Mouse (Mus musculus) E14TG2a.4 (cell line): ENCODE measurements around the gene Syne1.

Source experiments
- H3K27me3 ChIP-seq: 2 replicates; pipeline ENCODE4 v1.6.1; 2014; ENCODE audit warnings: low read length, control low read depth; ENCODE audit not compliant: insufficient read depth
- H3K36me3 ChIP-seq: 2 replicates; pipeline ENCODE4 v1.6.1; 2014; ENCODE audit warnings: low read length, control low read depth; ENCODE audit not compliant: insufficient read depth
- H3K4me1 ChIP-seq: replicated peaks from 2 replicates; pipeline ENCODE4 v1.6.1; 2014; ENCODE audit warnings: low read depth, low read length, control low read depth
- H3K4me3 ChIP-seq: replicated peaks from 2 replicates; pipeline ENCODE4 v1.5.1; 2014; ENCODE audit warnings: mild to moderate bottlenecking, low read length
- H3K9me3 ChIP-seq: 2 replicates; pipeline ENCODE4 v1.6.1; 2014; ENCODE audit warnings: low read length, control low read depth
- CTCF ChIP-seq: conservative IDR thresholded peaks from 2 replicates; pipeline ENCODE4 v1.5.1; 2014; ENCODE audit warnings: low read length
- NANOG ChIP-seq: IDR thresholded peaks from 2 replicates; pipeline ENCODE4 v1.6.1; 2014; ENCODE audit warnings: borderline replicate concordance, low read length, mixed read lengths
- POU5F1 ChIP-seq: IDR thresholded peaks from 2 replicates; pipeline ENCODE4 v1.6.1; 2014; ENCODE audit warnings: low read length, borderline replicate concordance

The Syne1 gene

DNA sequence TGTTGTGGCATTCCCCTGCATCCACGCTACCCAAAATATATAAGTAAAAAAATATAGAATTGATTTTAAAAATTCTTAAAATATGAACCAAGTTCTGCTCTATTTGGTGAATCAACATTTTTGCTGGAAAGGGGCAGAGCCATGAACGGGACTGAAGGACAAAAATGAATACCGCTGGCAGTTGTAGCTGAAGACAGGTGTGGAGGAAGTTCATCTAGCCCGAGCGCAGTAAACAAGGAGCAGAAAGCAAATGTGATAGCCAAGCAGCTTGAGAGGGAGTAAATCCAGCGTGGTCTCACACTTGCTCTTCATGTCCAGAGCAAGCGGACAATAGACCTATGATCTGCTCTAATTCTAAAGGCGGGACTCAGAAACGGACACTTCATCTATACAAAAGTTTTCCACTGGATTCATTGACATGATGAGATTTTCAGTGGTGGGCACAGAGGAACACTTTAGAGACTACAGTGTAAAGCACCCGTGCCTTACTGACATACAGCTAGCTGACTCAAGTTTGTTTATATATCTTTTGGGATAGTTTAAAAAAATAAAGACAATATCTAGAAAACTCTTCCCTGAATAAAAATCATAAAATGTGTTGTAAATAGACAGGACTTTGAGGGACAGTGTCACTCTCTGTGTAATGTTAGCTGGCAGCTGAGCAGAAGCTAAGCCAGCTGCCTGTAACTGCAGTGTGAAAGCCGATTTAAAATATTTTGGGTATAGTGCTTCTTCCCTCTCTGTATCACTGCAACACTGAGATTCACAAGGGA lies 480.9 kb downstream of the Syne1 start:
- no peaks in the 10 kb centered on the region for H3K27me3 ChIP-seq
- H3K4me1 ChIP-seq = no peaks in the 10 kb centered on the region
- TF ChIP-seq CTCF = no peak
- no peak for TF ChIP-seq POU5F1
- no peak for TF ChIP-seq NANOG
- H3K36me3 ChIP-seq = no peaks in the 10 kb centered on the region
- H3K9me3 ChIP-seq = no peaks in the 10 kb centered on the region
- H3K4me3 ChIP-seq = no peak overlapping the region

GRCm38 (mm10) chr10:5068676-5069265 lies 482.5 kb downstream of the Syne1 start, which contains the start of gene Gm10097:
Gm10097 (plus strand) TSS chr10:5069192.
- Histone ChIP-seq H3K9me3 (no peaks in the 10 kb centered on the region), H3K36me3 (no peaks in the 10 kb centered on the region), H3K27me3 (no peaks in the 10 kb centered on the region), H3K4me1 (no peaks in the 10 kb centered on the region), H3K4me3 (no peak within 1 kb of the TSS)
- TF ChIP-seq POU5F1 = no peak
- TF ChIP-seq NANOG = no peak
- TF ChIP-seq CTCF = no peak

DNA sequence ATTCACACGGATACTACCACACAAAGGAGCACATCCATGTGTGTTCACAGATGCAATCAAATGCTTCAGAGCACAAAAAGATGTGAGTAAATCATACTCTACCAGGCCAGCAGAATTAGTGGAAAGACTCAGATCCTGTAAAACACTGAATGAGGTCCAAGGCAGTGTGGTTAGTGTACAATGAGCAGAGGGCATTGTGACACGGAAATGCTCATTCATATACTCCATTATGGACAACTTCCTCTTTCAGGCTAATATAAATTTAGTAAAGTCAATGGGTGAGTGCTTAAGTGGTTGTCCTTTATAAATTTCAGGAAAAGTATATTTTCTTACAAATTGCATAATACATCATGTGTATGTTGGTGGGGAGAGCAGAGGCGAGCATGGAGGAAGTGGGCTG lies 484.2 kb downstream of the Syne1 start:
- Histone ChIP-seq H3K36me3 (no peaks in the 10 kb centered on the region), H3K9me3 (no peaks in the 10 kb centered on the region), H3K4me3 (no peak overlapping the region), H3K4me1 (no peaks in the 10 kb centered on the region), H3K27me3 (no peaks in the 10 kb centered on the region)
- TF ChIP-seq NANOG = no peak

DNA sequence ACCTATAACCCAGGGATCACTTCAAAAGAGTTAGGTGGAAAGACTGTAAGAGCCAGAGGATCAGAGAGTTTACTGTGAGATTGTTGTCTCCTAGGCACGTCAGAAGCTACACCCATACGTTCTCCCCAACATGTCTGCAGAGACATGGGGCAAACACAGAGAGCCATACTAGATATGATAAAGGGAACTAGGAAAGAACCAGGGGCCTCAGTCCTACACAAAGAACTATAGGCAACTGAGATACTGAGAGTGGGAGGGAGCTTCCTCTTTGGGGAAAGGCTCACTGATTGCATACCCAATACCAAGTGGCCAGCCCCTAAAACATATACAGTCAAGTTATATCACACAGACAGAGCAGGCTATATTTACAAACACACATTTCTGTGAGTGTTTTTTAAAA lies 491.3 kb downstream of the Syne1 start:
- no peak overlapping the region for H3K4me3 ChIP-seq
- TF ChIP-seq CTCF = no peak
- TF ChIP-seq NANOG = no peak
- no peak for TF ChIP-seq POU5F1
- no peaks in the 10 kb centered on the region for H3K9me3 ChIP-seq
- H3K27me3 ChIP-seq = no peaks in the 10 kb centered on the region
- H3K4me1 ChIP-seq = no peaks in the 10 kb centered on the region
- H3K36me3 ChIP-seq = no peaks in the 10 kb centered on the region

DNA sequence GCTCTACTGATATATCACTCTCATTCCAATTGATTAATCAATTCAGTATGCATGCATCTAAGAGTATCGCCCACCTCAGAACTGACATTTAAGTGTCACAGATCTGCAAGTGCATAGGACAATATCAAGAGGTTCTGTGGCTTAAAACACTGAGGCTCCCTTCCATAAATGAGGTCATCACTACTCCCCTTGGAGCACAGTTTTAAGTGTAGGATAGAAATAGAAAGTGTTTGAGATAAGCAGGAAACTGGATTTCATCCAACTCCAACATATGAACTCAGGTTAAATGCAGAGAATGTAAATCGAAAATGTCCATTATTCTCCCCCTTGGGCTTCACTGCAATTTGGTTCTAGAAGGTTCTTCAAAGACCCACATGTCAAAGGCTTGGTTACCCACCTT lies 492.4 kb downstream of the Syne1 start:
- Histone ChIP-seq H3K4me1 (no peaks in the 10 kb centered on the region), H3K27me3 (no peaks in the 10 kb centered on the region), H3K9me3 (no peaks in the 10 kb centered on the region), H3K4me3 (no peak overlapping the region), H3K36me3 (no peaks in the 10 kb centered on the region)
- TF ChIP-seq POU5F1 (no peak), NANOG (no peak), CTCF (no peak)

- no peak overlapping the region for H3K4me3 ChIP-seq
- H3K27me3 ChIP-seq = no peaks in the 10 kb centered on the region
- TF ChIP-seq NANOG (no peak), POU5F1 (no peak), CTCF (no peak)
- H3K9me3 ChIP-seq = no peaks in the 10 kb centered on the region
- H3K36me3 ChIP-seq = no peaks in the 10 kb centered on the region
- 0 out of 2 replicates have a peak, but pooled peaks cover 6% of the 10 kb centered on the region for H3K4me1 ChIP-seq
These were observed 493.6 kb downstream of the Syne1 start for GRCm38 (mm10) chr10:5057661-5058060.

- Histone ChIP-seq H3K27me3 (no peaks in the 10 kb centered on the region), H3K4me3 (no peak overlapping the region), H3K36me3 (no peaks in the 10 kb centered on the region), H3K9me3 (no peaks in the 10 kb centered on the region), H3K4me1 (0 out of 2 replicates have a peak, but pooled peaks cover 8% of the 10 kb centered on the region)
- no peak for TF ChIP-seq POU5F1
- no peak for TF ChIP-seq CTCF
- TF ChIP-seq NANOG = no peak
These were observed 494.3 kb downstream of the Syne1 start for GRCm38 (mm10) chr10:5056940-5057339.

DNA sequence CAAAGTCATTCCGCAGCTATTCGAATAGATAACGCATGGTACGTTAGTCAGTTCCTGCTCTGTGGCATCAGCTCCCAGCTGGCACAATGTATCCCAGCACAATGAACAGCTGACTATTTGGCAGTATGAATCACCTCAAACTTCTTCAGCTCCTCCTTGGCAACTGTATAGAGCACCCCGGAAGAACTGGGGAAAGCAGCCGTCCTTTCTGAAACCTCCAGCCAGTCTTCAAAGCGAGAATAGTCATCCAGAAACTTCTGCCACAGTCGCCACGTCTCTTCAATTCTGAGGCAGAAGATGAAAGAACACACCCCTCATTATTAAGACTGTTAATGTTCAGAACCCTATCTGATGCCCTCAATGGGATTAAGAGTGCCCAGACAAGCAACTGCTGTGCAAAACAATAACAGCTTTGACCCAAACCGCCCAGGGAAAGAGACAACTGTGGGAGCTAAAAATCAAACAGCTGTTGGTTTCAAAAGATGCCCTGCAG lies 495.0 kb downstream of the Syne1 start:
- H3K36me3 ChIP-seq = no peaks in the 10 kb centered on the region
- no peaks in the 10 kb centered on the region for H3K9me3 ChIP-seq
- H3K27me3 ChIP-seq = no peaks in the 10 kb centered on the region
- H3K4me1 ChIP-seq = 0 out of 2 replicates have a peak, but pooled peaks cover 8% of the 10 kb centered on the region
- TF ChIP-seq NANOG = no peak
- TF ChIP-seq POU5F1 = no peak
- TF ChIP-seq CTCF = no peak
- H3K4me3 ChIP-seq = no peak overlapping the region

DNA sequence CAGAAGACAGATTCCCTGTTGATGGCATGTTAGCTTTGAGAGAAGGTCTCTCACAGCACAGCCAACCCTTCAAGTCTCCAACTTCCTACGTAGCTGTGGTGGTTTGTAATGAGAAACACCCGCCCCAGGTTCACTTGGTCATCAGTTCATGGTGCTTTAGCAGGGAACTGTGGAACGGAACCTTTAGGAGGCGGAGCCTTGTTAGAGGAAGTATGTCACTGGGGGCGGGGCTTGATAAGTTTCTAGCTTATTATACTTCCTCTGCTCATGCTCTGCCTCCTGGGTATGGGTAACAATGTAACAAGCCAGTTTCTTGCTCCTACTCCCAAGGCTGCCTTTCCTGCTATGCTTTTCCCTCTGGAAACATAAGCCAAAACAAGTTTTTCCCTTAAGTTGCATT lies 505.6 kb downstream of the Syne1 start:
- Histone ChIP-seq H3K36me3 (no peaks in the 10 kb centered on the region), H3K4me3 (no peak overlapping the region), H3K4me1 (no peaks in the 10 kb centered on the region), H3K27me3 (no peaks in the 10 kb centered on the region), H3K9me3 (no peaks in the 10 kb centered on the region)
- no peak for TF ChIP-seq POU5F1
- TF ChIP-seq NANOG = no peak
- no peak for TF ChIP-seq CTCF
